Mouse (Mus musculus) hematopoietic stem cell, adult 5-6 weeks (primary cell): ENCODE results near the gene Tnfsf14. TPM values are rescaled to one million over a fixed set of nuclear protein-coding genes. Genes with fewer than 3 reads are reported as not detected.

Source experiments
- ATAC-seq, 2 experiments: fragments of 125-278 bp in 1 of 2; replicated peaks in 1 of 2; 2 replicates each; pipeline ENCODE4 v1.8.0; 2016 to 2017; ENCODE audit warnings: inconsistent platforms in 2 of 2, mild to moderate bottlenecking in 2 of 2, moderate number of reproducible peaks in 2 of 2, low read depth in 1 of 2, moderate TSS enrichment in 1 of 2; ENCODE audit not compliant: low FRiP score in 2 of 2, poor library complexity in 2 of 2, severe bottlenecking in 2 of 2, insufficient read depth in 1 of 2, low TSS enrichment in 1 of 2
- total RNA-seq: library from RNA; stranded (forward); fragments of 172-1452, 232-1000 nt; gene quantifications from 2 replicates; pipeline ENCODE4 v1.2.3, GENCODE M21; 2017

Gene Tnfsf14
- total RNA-seq, 1 experiment from 2014 or later, result 13.3 TPM

GRCm38 (mm10) chr17:57153787-57154186, 40.2 kb downstream of the Tnfsf14 start:
- no peak for ATAC-seq

GRCm38 (mm10) chr17:57153006-57153405, 41.0 kb downstream of the Tnfsf14 start:
- ATAC-seq, result no peak

GRCm38 (mm10) chr17:57148994-57149803, 44.8 kb downstream of the Tnfsf14 start, which contains the start of gene Cd70:
TSS of gene Cd70 (minus strand) at chr17:57149777.
- ATAC-seq, result peak; percentile 46 to 55; a peak in 3 of 4 replicates

GRCm38 (mm10) chr17:57148343-57148742, 45.6 kb downstream of the Tnfsf14 start:
- ATAC-seq, result no peak

- ATAC-seq, result no peak
Measured at GRCm38 (mm10) chr17:57145115-57145514, 48.9 kb downstream of the Tnfsf14 start.

GRCm38 (mm10) chr17:57143704-57144103, 50.3 kb downstream of the Tnfsf14 start:
- no peak for ATAC-seq

GRCm38 (mm10) chr17:57139708-57140107, 54.3 kb downstream of the Tnfsf14 start:
- no peak for ATAC-seq

Other genes starting within 250 kb of the Tnfsf14 start
- not detected in 2 replicates for gene Acer1, start 212.1 kb downstream of the Tnfsf14 start, total RNA-seq
- gene Clpp, start 203.9 kb downstream of the Tnfsf14 start, total RNA-seq, result 43.0 and 66.4 TPM in 2 replicates
- 13.2 and 18.7 TPM in 2 replicates for gene Alkbh7, start 196.8 kb downstream of the Tnfsf14 start, total RNA-seq
- gene Pspn, start 194.2 kb downstream of the Tnfsf14 start, total RNA-seq, result not detected in 2 replicates
- 89.5 and 124 TPM in 2 replicates for gene Gtf2f1, start 182.9 kb downstream of the Tnfsf14 start, total RNA-seq
- 0.56 TPM in 1 of 2 replicates, not detected in the other for gene Gm17949, start 182.7 kb downstream of the Tnfsf14 start, total RNA-seq
- gene Khsrp, start 162.7 kb downstream of the Tnfsf14 start, total RNA-seq, result 67.1 and 94.5 TPM in 2 replicates
- not detected in 2 replicates for gene Slc25a41, start 152.5 kb downstream of the Tnfsf14 start, total RNA-seq
- gene Crb3, start 135.1 kb downstream of the Tnfsf14 start, total RNA-seq, result 0.56 TPM in 1 of 2 replicates, not detected in the other
- gene Slc25a23, start 134.3 kb downstream of the Tnfsf14 start, total RNA-seq, result 5.1 and 9.7 TPM in 2 replicates
- gene Dennd1c, start 115.7 kb downstream of the Tnfsf14 start, total RNA-seq, result 21.1 and 24.2 TPM in 2 replicates
- 0.30 TPM in 1 of 2 replicates, not detected in the other for gene Tubb4a, start 106.4 kb downstream of the Tnfsf14 start, total RNA-seq
- 2.5 and 2.8 TPM in 2 replicates for gene Tnfsf9, start 88.9 kb downstream of the Tnfsf14 start, total RNA-seq
- 0.75 TPM in 1 of 2 replicates, not detected in the other for gene Cd70, start 44.4 kb downstream of the Tnfsf14 start, total RNA-seq
- 28.0 and 125 TPM in 2 replicates for gene C3, start 34.0 kb upstream of the Tnfsf14 start, total RNA-seq
- 14.9 and 19.1 TPM in 2 replicates for gene Gpr108, start 54.3 kb upstream of the Tnfsf14 start, total RNA-seq
- 9.4 and 17.9 TPM in 2 replicates for gene Trip10, start 55.3 kb upstream of the Tnfsf14 start, total RNA-seq
- 238 and 297 TPM in 2 replicates for gene Vav1, start 84.9 kb upstream of the Tnfsf14 start, total RNA-seq
- gene Adgre1, start 164.5 kb upstream of the Tnfsf14 start, total RNA-seq, result 3.5 and 5.6 TPM in 2 replicates